Mouse (Mus musculus) hindbrain, embryonic 11.5 days (tissue): ENCODE results near the gene Pheta2. TPM values are rescaled to one million over a fixed set of nuclear protein-coding genes. Genes with fewer than 3 reads are reported as not detected.
A peak's percentile ranks its signal among the peaks of the same experiment; 100 is the strongest.
"Not testable (repeated sequence)": the region's sequence is repeated elsewhere in the genome, so short reads cannot be mapped to it uniquely, and the experiment has no call there.

Source experiments
- ATAC-seq: fragments of 200-750 bp; cut with Nextera tagmentation; 2 replicates; pipeline ENCODE4 v1.8.0; 2017; ENCODE audit warnings: mild to moderate bottlenecking, moderate TSS enrichment, moderate library complexity; ENCODE audit not compliant: low FRiP score
- DNase-seq: peaks from one replicate; pipeline ENCODE4 v3.0.0-alpha.2; 2015; ENCODE audit warnings: low spot score
- H3K27ac ChIP-seq: fragments of 300-500 bp; sonication (generic); 2 replicates; pipeline ENCODE4 v1.5.1; 2014; ENCODE audit warnings: mild to moderate bottlenecking, low read depth, low read length
- H3K27me3 ChIP-seq: fragments of 300-500 bp; sonication (generic); 2 replicates; pipeline ENCODE4 v1.6.1; 2014; ENCODE audit warnings: mild to moderate bottlenecking, low read length, moderate library complexity, mixed read lengths; ENCODE audit not compliant: control insufficient read depth, insufficient read depth
- H3K36me3 ChIP-seq: fragments of 300-500 bp; sonication (generic); 2 replicates; pipeline ENCODE4 v1.6.1; 2014; ENCODE audit warnings: mild to moderate bottlenecking, low read length, moderate library complexity, mixed read lengths; ENCODE audit not compliant: control insufficient read depth, insufficient read depth
- H3K4me1 ChIP-seq: fragments of 300-500 bp; sonication (generic); replicated peaks from 2 replicates; pipeline ENCODE4 v1.6.1; 2014; ENCODE audit warnings: low read length, mixed read lengths; ENCODE audit not compliant: control insufficient read depth, insufficient read depth
- H3K4me2 ChIP-seq: fragments of 300-500 bp; sonication (generic); replicated peaks from 2 replicates; pipeline ENCODE4 v1.6.1; 2014; ENCODE audit warnings: mild to moderate bottlenecking, low read depth, low read length
- H3K4me3 ChIP-seq: fragments of 300-500 bp; sonication (generic); 2 replicates; pipeline ENCODE4 v1.5.1; 2014; ENCODE audit warnings: low read depth, low read length
- H3K9ac ChIP-seq: fragments of 300-500 bp; sonication (generic); 2 replicates; pipeline ENCODE4 v1.6.1; 2014; ENCODE audit warnings: low read depth, low read length
- H3K9me3 ChIP-seq: fragments of 300-500 bp; sonication (generic); 2 replicates; pipeline ENCODE4 v1.6.1; 2016; ENCODE audit warnings: low read length; ENCODE audit not compliant: control insufficient read depth
- WGBS: fragments of 180-500 bp; shearing (Covaris S2); extraction: QIAGEN DNeasy Blood & Tissue Kit; methylation state at CpG from one replicate; pipeline ENCODE4 v1.1.7; 2014; 5-methylcytosine and 5-hydroxymethylcytosine counted together
- polyA plus RNA-seq: library from polyadenylated mRNA; unstranded; fragments of >200 nt; fragmentation: Nextera tagmentation; extraction: Ambion mirVana; gene quantifications from 2 replicates; pipeline ENCODE4 v1.2.1, GENCODE M21; 2014

Pheta2 gene
- polyA plus RNA-seq, 1 experiment from 2014 or later, result 4.0 TPM

DNA sequence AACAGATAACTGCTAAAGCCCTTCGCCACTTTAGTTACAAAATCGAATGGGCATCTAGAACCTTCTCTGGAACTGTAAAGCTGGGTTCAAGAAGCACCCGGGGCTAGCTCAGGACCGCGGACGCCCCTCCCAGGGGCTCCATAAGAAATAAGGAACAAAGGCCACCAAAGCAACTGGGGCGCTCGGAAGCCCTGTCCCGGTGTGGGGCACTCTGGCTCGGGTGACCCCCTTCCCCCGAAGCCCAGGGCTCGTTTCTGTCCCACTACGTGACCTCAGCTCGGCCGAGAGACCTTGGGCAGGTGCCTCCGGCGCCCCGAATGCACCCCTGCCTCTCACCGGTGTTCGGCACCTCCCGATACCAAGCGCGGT lies 15.0 kb downstream of the Pheta2 start:
- Histone ChIP-seq H3K27ac (peak overlapping the region; percentile 70), H3K27me3 (no peaks in the 10 kb centered on the region), H3K4me1 (no peaks in the 10 kb centered on the region), H3K4me3 (peak overlapping the region; percentile 78), H3K9ac (peak overlapping the region; percentile 86), H3K4me2 (peak overlapping the region; percentile 48), H3K36me3 (0 out of 2 replicates have a peak, but pooled peaks cover 3% of the 10 kb centered on the region), H3K9me3 (no peaks in the 10 kb centered on the region)
- ATAC-seq (peak; percentile 74), DNase-seq (no peak)
- WGBS, result 0% methylated on average over 23 of the region's 23 CpGs

DNA sequence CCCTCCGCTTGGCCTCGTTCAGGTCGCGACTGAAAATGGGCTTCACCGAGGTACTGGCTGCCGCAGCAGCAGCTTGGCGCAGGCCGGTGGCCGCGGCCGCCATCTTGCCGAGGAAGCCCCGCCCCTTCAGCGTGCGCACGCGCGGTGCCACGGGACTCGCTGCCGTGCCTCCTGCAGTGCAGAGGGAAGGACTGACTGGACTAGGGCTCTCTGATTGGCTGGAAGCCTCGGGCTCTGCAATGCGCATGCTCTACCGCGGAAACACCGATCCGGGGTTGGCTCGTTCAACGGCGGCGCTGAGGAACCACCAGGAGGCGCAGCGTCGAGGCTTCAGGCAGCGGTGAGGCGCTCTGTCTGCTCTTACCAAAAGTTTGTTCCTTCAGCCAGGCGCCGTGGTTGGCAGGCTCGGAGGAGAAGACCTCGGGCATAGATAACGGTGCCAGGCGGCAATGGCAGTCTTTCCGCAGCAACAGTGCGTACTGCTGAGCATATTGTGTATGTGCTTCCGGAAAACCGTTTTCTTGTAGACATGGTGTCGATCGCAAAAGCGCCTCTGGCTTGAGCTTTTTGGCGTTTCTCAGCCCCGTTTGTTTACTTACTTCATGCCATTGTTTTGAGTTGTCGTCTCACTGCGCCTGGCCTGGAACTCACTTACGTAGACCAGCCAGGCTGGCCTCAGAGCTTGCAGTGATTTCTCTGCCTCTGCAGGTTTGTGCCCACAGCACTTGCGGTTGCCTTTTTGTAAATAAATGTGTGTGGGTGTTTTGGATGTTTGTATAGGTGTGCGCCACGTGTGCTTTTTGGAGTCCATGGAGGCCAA lies 15.6 kb downstream of the Pheta2 start, which contains the start of gene Ndufa6:
Ndufa6 (minus strand) TSS at position 197 of the 820 bp plus-strand sequence.
- no peaks in the 10 kb centered on the region for H3K27me3 ChIP-seq
- H3K36me3 ChIP-seq, result no peaks in the 10 kb centered on the region
- H3K4me2 ChIP-seq, result peak within 1 kb of the TSS; percentile 76
- no peaks in the 10 kb centered on the region for H3K4me1 ChIP-seq
- 3% methylated on average over 57 of the region's 57 CpGs for WGBS
- no peaks in the 10 kb centered on the region for H3K9me3 ChIP-seq
- DNase-seq (peak; percentile 97), ATAC-seq (peak; percentile 98)
- H3K9ac ChIP-seq, result peak within 1 kb of the TSS; percentile 86
- H3K4me3 ChIP-seq, result peak within 1 kb of the TSS; percentile 78
- H3K27ac ChIP-seq, result peak within 1 kb of the TSS; percentile 70

DNA sequence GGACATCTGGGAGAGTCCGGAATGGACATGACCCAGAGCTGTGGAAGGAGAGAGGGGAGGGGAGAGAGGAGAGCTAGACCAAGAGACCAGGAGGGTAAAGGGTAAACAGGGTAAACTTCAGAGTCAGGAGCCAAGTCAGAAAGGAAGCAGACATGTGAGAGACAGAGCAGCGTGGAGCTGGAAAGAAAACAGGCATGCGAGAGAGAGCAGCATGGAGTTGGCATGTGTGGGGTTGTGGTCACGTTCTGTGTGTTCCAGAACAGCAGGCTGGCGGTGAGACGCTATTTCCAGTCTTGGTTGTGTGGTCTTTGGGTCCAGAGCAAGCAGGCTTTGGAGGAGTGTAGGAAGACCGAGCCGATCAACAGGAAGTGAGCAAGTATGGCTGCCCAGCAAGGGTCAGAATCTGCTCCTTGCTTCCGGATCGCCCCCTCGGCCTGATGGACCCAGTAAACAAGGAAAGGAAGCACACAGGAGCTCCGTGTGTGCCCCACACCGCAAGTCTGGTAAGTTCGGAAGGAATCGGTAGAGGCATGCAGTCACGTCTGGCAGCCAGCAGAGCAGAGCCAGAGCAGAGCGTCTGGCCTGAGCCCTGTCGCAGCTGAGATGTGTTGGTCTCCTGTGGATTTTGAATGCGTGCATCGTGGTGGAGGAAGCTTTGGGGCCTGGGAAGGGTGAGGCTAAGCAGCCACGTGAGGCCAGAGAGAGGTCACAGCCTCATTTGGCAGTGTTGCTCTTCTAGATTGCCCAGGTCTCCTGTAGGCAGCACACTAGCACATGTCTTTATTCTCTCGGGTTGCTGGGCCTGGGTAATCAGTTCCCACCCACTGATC lies 19.9 kb downstream of the Pheta2 start:
- no peak overlapping the region for H3K27ac ChIP-seq
- ATAC-seq (no peak), DNase-seq (no peak)
- no peak overlapping the region for H3K9ac ChIP-seq
- no peaks in the 10 kb centered on the region for H3K36me3 ChIP-seq
- no peaks in the 10 kb centered on the region for H3K4me1 ChIP-seq
- no peaks in the 10 kb centered on the region for H3K9me3 ChIP-seq
- no peak overlapping the region for H3K4me2 ChIP-seq
- H3K27me3 ChIP-seq, result no peaks in the 10 kb centered on the region
- H3K4me3 ChIP-seq, result no peak overlapping the region
- 65% methylated on average over 22 of the region's 22 CpGs for WGBS

DNA sequence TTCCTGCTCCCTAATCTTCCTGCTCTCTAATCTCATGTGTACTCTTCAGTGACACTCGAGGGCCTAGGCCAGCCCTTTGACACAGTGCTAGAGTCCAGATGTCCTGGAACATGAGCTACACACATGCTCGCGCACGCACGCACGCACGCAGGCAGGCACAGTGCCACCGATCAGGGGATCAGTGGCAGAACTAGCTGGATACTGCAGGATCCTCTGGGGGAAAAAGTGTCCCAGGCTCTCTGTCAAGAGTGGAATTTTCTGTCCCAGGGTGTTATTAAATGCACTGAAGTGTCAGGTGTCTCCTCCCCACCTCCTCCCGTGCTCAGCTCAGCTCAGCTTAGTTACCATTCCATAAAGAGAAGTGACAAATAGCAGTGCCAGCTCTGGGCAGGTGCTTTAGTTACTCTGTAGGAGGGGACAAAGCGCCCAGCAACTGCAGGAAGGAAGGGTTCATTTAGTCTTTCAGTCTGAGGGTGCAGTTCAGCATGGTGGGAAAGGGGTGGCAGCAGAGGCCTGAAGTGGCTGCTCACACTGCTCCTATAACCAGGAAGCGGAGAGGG lies 22.8 kb downstream of the Pheta2 start:
- ATAC-seq, result no peak

DNA sequence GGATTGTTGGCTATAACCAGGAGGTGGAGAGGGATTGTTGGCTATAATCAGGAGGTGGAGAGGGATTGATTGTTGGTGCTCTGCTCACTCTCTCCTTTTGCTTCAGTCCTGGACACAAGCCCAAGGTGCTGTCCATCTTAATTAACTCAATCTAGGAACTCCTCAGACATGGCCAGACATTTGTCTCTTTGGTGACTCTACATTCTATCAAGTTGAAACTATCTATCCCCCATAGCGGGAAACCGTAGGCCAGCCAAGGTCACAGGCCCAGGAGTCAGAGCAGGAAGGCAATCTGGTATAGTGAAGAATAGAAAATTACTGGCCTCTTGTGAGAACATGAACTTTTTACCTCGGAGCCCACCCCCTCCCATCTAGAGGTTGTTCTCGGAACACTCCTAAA lies 23.5 kb downstream of the Pheta2 start:
- no peaks in the 10 kb centered on the region for H3K27me3 ChIP-seq
- no peak overlapping the region for H3K4me2 ChIP-seq
- H3K4me3 ChIP-seq, result no peak overlapping the region
- H3K9me3 ChIP-seq, result no peaks in the 10 kb centered on the region
- H3K9ac ChIP-seq, result no peak overlapping the region
- ATAC-seq, result no peak
- H3K4me1 ChIP-seq, result no peaks in the 10 kb centered on the region
- DNase-seq, result no peak
- no peak overlapping the region for H3K27ac ChIP-seq
- H3K36me3 ChIP-seq, result no peaks in the 10 kb centered on the region
- 90% methylated on average over 3 of the region's 4 CpGs for WGBS

More for the DNA sequence above, 22.8 kb downstream of the Pheta2 start:
- DNase-seq, result no peak
- 84% methylated on average over 11 of the region's 11 CpGs for WGBS
- no peaks in the 10 kb centered on the region for H3K9me3 ChIP-seq
- no peak overlapping the region for H3K9ac ChIP-seq
- H3K4me3 ChIP-seq, result no peak overlapping the region
- H3K4me1 ChIP-seq, result no peaks in the 10 kb centered on the region
- H3K27ac ChIP-seq, result no peak overlapping the region
- no peaks in the 10 kb centered on the region for H3K36me3 ChIP-seq
- H3K27me3 ChIP-seq, result no peaks in the 10 kb centered on the region
- no peak overlapping the region for H3K4me2 ChIP-seq

DNA sequence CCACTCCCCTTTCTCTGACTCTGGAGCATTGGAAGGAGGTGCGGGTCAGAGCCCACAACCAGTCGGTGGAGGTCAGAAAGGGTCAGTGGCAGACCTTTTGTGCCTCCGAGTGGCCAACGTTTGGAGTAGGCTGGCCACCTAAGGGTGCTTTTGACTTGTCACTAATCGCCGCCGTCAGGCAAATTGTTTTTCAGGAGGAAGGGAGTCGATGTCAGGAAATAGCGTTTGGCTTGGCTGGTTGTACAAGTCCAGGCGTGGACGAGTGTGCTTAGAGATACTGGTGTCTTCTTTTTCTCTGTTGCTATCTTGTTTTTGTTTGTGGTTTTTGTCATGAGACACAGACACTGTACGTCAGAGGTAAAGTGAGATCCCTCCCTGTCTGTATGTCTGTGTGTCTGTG lies 25.1 kb downstream of the Pheta2 start:
- ATAC-seq, H3K27ac ChIP-seq, H3K27me3 ChIP-seq, H3K9ac ChIP-seq, H3K36me3 ChIP-seq, H3K4me1 ChIP-seq, DNase-seq, H3K4me2 ChIP-seq, H3K4me3 ChIP-seq, H3K9me3 ChIP-seq: not testable (repeated sequence)
- 74% methylated on average over 7 of the region's 12 CpGs for WGBS

DNA sequence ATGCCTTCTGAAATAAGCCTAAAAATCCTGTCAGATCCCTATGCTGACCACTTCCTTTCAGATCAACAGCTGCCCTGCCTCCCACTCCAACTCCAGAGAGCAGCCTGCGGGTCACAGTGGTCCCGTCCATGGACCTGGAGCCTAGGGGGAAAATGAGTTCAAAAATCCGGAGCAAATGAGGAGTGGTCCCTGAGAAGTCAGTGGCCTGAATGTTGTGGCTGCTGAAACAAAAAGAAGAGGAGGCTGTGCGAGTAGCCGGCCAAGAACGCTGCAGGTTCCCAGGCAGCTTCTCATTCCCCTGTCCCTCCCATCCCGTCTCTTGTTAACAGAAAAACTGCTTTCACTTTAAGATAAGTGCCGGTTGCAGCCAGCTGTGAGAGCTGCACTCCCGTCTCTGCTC lies 25.8 kb downstream of the Pheta2 start:
- H3K9ac ChIP-seq, H3K4me3 ChIP-seq, DNase-seq, ATAC-seq, H3K36me3 ChIP-seq, H3K9me3 ChIP-seq, H3K27me3 ChIP-seq, H3K4me2 ChIP-seq, H3K4me1 ChIP-seq, H3K27ac ChIP-seq: not testable (repeated sequence)
- 10% methylated on average over 6 of the region's 9 CpGs for WGBS

DNA sequence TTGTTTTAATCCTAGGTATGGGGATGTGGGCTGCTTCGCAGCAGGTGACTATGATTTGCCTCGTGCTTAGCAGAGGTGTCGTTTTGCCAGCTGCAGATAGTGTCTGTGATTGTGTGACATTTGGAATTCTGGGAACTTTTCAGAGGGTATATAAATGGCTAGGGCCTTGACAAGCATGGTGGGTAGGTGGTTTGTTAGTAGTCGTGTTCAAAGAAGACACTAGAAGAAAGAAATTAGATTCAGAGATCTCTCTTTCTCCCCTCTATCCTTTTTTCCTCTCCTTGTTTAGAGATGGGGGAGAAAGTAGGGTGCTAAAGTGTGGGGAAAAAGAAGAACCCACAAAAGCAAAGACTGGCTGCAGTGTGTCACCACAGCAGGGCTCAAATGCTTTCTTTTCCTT lies 29.4 kb downstream of the Pheta2 start:
- no peak for ATAC-seq
- H3K4me1 ChIP-seq, result no peaks in the 10 kb centered on the region
- no peaks in the 10 kb centered on the region for H3K36me3 ChIP-seq
- H3K27ac ChIP-seq, result no peak overlapping the region
- no peak for DNase-seq
- no peak overlapping the region for H3K4me3 ChIP-seq
- no peak overlapping the region for H3K9ac ChIP-seq
- 90% methylated on average over 4 of the region's 4 CpGs for WGBS
- no peak overlapping the region for H3K4me2 ChIP-seq
- no peaks in the 10 kb centered on the region for H3K27me3 ChIP-seq
- H3K9me3 ChIP-seq, result no peaks in the 10 kb centered on the region
